Mouse (Mus musculus) megakaryocyte, adult 5-6 weeks (primary cell): ENCODE measurements around the gene Mpv17l2. TPM values are rescaled to one million over a fixed set of nuclear protein-coding genes. Genes with fewer than 3 reads are reported as not detected.

Source experiments
- ATAC-seq: 2 replicates; pipeline ENCODE4 v1.8.0; 2016; ENCODE audit warnings: mild to moderate bottlenecking, inconsistent platforms; ENCODE audit not compliant: poor library complexity, severe bottlenecking
- total RNA-seq, 2 experiments: library from RNA; stranded (forward) in 1 of 2; stranded (reverse) in 1 of 2; fragments of 153-499, 151-499 nt in 1 of 2; fragments of 221-1000, 200-1000 nt in 1 of 2; gene quantifications; 2 replicates each; pipeline versions ENCODE4 v1.2.3 to v1.2.4; 2015 to 2017

The Mpv17l2 gene
- total RNA-seq, 2 experiments from 2014 or later, result 8.4 to 44.7 TPM

GRCm38 (mm10) chr8:70791294-70791701, 30.6 kb upstream of the Mpv17l2 start:
- peak; percentile 72 for ATAC-seq

- no peak for ATAC-seq
These were observed 30.1 kb upstream of the Mpv17l2 start for GRCm38 (mm10) chr8:70790846-70791245.

GRCm38 (mm10) chr8:70789046-70789445, 28.3 kb upstream of the Mpv17l2 start:
- no peak for ATAC-seq

- no peak for ATAC-seq
These were observed 27.4 kb upstream of the Mpv17l2 start for GRCm38 (mm10) chr8:70787941-70788667.

GRCm38 (mm10) chr8:70787051-70787445, 26.3 kb upstream of the Mpv17l2 start:
- ATAC-seq, result no peak

- no peak for ATAC-seq
These were observed 25.7 kb upstream of the Mpv17l2 start for GRCm38 (mm10) chr8:70786291-70787050.

- no peak for ATAC-seq
These were observed 19.3 kb upstream of the Mpv17l2 start for GRCm38 (mm10) chr8:70780093-70780492.

- ATAC-seq, result peak; percentile 81
These were observed 16.0 kb upstream of the Mpv17l2 start, which contains the start of gene Pik3r2 for GRCm38 (mm10) chr8:70776496-70777444. Gene Pik3r2 (minus strand): TSS chr8:70776713.

- no peak for ATAC-seq
These were observed 15.2 kb upstream of the Mpv17l2 start for GRCm38 (mm10) chr8:70775851-70776495.

- no peak for ATAC-seq
These were observed 14.5 kb upstream of the Mpv17l2 start for GRCm38 (mm10) chr8:70775227-70775626.

- ATAC-seq, result no peak
These were observed 14.0 kb upstream of the Mpv17l2 start for GRCm38 (mm10) chr8:70774740-70775139.

- ATAC-seq, result no peak
These were observed 13.1 kb upstream of the Mpv17l2 start for GRCm38 (mm10) chr8:70773833-70774232.

- no peak for ATAC-seq
These were observed 12.7 kb upstream of the Mpv17l2 start for GRCm38 (mm10) chr8:70773410-70773809.

GRCm38 (mm10) chr8:70772890-70773289, 12.1 kb upstream of the Mpv17l2 start:
- no peak for ATAC-seq

- no peak for ATAC-seq
These were observed 11.3 kb upstream of the Mpv17l2 start for GRCm38 (mm10) chr8:70772075-70772474.

- no peak for ATAC-seq
These were observed 10.5 kb upstream of the Mpv17l2 start for GRCm38 (mm10) chr8:70771217-70771616.

GRCm38 (mm10) chr8:70770748-70771147, 10.0 kb upstream of the Mpv17l2 start:
- no peak for ATAC-seq

- no peak for ATAC-seq
These were observed 9.1 kb upstream of the Mpv17l2 start for GRCm38 (mm10) chr8:70769858-70770257.

- peak; percentile 77 for ATAC-seq
These were observed 8.6 kb upstream of the Mpv17l2 start for GRCm38 (mm10) chr8:70769359-70769758.

GRCm38 (mm10) chr8:70768956-70769355, 8.2 kb upstream of the Mpv17l2 start:
- ATAC-seq, result no peak
